Mouse (Mus musculus) right cerebral cortex, postnatal 14 days (tissue): ENCODE measurements at regions not wholly inside any gene's neighbourhood (a gene's known extent, or its start where the extent isn't known, plus 50 kb on each side); places are given as distances from the start of the nearest gene placed in this dataset.
A peak's percentile ranks its signal among the peaks of the same experiment; 100 is the strongest.
"Not testable (repeated sequence)": the region's sequence is repeated elsewhere in the genome, so short reads cannot be mapped to it uniquely, and the experiment has no call there.

Source experiments
- DNase-seq: peaks from one replicate; pipeline ENCODE4 v3.0.0; 2022

- no peak for DNase-seq
These were observed 76.8 kb upstream of the Smg1 start for GRCm38 (mm10) chr7:118320307-118320706.

DNA sequence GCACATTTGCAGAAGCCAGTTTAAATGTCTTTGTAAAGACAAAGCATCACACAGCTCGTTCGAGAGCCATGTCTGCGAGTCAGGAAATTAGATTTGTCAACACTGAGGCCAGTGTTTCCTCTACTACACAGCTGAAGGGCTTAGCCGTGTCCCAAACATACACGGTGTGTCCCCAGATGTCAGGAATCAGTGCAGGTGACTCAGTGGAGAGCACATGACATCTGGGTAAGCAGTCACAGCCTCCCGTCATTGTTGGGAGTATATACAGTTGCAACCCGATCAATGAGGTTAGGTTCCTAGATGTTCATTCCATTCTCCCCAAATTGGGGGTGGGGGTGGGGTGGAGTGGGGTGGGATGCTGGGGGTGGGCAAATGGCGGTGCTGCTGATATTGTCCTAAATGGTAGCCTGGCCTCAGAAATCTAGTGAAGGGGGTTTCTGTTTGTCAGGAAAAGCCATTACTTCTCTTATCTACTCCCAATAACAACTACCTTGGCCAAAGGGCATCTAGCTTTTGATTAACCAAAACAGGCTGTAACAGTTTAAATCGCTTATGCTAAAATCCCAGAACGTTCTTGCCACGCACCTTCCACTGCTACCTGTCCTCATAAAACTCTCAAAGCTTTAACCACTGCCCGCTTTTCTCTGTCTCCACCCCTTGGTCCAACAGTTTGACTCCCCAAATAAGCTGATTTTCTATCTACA lies 75.1 kb upstream of the Smg1 start:
- DNase-seq, result no peak

GRCm38 (mm10) chr7:118314886-118315285 lies 71.4 kb upstream of the Smg1 start:
- not testable (repeated sequence) for DNase-seq

DNA sequence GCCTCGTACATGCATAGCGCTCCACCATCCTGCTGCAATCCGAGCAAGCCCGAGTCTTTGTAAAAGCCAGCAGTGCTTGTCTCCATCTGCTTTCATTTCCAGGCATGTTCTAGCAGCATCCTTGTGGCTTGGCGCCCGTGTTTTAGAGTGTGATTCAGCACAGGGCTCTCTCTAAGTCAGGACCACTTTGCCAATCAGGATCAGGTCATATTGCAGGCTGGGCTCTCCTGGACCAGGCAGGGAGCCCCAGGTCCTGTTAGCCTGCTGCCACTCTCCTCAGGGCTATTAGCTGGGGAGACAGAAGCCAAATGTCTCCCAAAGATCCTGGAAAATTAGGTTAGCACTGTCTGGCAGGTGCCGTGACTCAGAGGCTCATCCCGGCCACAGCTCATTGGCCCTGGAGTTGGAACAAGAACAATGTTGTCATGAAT lies 70.8 kb upstream of the Smg1 start:
- DNase-seq, result peak; percentile 43

- DNase-seq, result no peak
These were observed 70.3 kb upstream of the Smg1 start for GRCm38 (mm10) chr7:118313818-118314217.

GRCm38 (mm10) chr7:118309733-118310132 lies 66.3 kb upstream of the Smg1 start:
- no peak for DNase-seq

- no peak for DNase-seq
These were observed 65.4 kb upstream of the Smg1 start for GRCm38 (mm10) chr7:118308882-118309281.

DNA sequence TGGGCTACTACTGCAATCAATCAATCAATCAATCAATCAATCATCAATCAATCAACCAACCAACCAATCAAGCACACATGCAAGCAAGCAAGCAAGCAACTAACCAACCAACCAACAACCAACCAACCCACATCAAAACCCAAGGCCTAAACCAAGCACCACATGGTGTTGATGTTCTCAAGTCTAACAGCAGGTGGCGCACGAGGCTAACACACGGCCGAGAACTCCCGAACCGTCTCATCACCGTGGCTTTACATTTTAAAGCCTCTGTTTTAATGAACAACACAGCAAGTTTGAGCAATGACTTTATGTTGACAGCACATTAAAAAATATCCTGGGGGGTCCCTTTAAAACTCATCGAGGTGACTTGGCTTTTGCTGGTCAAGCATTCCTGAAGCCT lies 61.3 kb upstream of the Smg1 start:
- peak; percentile 86 for DNase-seq

DNA sequence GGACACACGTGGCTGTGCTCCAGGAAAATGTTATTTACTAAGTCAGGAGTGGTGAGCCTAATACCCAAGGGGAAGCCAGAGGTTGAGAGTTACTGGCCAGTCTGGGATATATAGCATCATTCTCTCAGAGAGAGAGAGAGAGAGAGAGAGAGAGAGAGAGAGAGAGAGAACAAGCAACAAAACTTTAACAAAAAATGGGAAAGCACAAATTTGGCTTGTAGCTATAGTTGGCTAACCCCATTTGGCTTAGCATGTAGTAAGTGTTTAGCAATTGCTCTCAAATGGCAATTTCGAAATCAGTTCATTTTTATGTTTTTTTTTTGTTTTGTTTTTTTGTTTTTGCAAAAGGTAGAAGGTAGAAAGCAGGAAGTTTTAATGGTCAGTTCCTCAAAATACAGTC lies 60.9 kb upstream of the Smg1 start:
- DNase-seq, result no peak

DNA sequence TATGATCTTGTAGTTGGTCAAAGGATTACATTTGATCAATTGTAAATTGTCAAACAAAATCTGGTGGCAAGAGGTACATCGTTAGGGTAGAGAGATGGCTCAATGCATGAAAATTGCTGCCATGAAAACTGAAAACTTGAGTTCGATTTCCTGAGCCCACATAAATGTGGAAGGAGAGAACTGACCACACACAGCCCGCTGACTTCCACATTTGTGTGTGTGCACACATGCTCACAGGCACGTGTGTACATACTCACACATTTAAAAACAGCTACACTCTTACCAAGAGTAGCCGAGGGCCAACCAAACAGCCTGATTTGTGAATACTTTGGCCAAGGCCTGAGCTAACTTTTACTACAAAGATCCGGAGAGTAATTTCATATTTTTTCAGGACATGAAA lies 60.5 kb upstream of the Smg1 start:
- no peak for DNase-seq

DNA sequence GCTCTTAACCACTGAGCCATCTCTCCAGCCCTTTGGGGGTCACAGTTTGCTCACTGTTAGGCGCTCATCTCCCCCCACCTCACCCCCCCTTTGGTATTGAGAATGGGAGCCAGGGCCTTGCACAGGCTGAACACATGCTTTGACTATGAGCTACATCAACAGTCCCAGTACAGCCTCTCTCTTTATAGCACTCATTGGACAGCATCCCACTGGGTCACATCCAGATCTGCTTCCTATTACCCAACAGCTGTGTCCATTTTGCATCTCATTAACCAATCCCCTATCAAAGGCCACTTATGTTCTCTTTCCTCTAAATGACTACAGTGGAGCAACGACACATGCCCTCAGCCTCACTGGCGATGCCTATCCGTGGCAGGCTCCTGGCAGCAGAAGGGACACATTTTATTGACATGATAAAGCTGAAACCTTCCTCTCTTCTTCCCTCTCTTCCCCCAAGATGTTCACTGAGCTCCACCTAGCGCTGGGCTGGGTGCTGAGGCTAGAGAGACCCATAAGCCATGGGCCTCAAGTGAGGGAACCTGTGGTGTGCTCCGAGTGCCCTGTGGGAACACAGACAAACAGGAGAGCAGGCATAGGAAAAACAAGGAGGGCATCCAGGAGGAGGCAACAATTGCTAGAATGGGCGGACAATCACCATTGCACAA lies 57.3 kb upstream of the Smg1 start:
- DNase-seq, result no peak

DNA sequence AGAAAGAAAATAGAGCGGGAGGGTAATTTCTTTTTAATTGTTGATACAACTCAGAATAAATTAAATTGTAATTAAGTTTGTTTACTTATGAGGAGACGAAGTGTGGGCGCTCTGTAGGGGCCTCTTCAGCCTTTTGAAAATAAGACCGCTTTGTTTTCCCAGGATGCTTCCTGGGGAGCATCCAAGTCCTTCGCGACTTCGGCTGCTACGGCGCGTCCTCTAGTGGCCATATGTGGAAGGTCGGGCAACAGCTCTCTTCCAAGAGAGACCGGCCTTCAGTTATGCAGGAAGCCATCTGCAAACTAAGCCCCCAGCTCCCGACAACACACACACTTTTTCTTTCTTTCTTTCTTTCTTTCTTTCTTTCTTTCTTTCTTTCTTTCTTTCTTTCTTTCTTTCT lies 54.1 kb upstream of the Smg1 start:
- peak; percentile 86 for DNase-seq

DNA sequence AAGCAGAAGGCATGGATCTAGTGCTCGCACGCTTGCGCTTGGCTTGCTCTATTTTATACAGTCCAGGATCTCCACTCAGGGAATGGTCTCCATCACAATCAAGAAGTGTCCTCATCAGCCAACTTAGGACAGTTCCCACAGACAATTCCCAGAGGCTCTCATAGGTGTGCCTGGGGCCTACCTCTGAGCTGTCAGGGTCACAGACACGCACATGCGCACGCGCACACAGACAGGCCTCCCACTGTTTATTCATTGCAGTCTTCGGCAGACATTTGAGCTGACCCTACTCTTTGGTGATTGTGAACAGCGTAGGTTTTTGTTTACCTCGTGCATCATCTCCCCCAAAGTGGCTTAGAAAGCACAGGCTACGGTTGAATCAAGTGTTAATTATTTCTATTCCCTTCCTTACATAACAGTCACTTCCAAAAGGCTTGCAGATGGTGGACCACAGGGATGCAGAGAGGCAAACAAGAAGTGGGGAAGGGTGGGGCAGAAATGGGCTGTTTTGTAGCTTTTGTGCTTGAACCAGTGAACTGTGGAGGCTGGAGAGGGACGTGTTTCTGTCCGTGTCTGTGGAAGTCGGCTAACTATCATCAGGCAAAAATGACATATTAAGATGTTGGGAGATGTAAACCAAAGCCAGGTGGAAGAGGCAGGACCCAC lies 53.5 kb upstream of the Smg1 start:
- DNase-seq, result no peak

DNA sequence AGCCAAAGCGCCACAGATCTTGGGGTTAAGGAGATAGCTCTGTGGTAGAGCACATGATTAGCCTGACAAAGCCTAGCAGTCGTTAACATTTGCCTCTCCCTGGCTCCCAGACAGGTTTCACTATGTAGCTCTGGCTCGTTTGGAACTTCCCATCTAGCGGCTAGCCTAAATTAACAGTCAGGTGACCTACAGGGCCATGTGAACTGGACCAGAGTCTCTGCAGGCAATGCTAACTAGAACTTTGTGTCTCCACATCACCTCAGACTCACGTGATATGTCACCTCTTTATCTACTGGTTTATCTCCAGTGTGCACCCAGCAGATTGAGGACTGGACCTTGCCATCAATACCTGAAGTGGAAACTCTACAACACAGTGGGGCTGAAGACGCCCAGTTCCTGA lies 52.4 kb upstream of the Smg1 start:
- no peak for DNase-seq

DNA sequence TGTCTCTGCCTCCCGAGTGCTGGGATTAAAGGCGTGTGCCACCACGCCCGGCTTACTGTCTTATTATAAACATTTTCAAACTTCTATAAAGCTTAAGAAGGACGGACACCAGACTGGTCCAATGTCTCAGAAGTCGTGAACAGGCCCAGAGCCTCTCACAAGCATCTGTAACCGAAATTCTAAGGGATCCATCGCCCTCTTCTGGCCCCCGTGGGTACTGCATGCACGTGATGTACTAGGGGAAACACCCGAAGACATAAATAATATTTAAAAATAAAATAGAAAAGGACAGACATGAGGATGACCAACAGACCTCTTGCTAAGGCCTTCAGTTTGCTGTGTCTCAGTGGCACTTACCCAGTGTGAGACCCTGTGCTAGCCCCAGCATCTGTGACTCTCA lies 51.8 kb upstream of the Smg1 start:
- DNase-seq, result no peak

DNA sequence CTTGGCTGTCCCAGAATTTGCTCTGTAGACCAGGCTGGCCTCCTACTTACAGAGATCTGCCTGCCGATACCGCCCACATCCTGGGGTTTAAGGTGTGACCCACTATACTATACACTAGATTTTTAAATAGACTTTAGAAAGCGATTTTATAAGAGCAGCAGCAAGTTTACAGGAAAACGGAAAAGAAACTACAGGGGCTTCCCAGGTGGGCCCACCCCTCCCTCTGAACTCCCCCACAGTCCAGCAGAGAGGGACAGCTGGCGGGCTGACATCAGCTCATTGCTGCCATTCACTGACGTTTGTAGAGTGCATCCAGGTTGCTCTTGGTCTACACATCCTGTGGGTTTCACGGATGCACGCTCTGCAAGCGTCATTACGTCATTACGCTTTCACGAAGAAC lies 51.2 kb upstream of the Smg1 start:
- no peak for DNase-seq
